Mouse (Mus musculus): ENCODE data around the gene Gm20388.

The Gm20388 gene

DNA sequence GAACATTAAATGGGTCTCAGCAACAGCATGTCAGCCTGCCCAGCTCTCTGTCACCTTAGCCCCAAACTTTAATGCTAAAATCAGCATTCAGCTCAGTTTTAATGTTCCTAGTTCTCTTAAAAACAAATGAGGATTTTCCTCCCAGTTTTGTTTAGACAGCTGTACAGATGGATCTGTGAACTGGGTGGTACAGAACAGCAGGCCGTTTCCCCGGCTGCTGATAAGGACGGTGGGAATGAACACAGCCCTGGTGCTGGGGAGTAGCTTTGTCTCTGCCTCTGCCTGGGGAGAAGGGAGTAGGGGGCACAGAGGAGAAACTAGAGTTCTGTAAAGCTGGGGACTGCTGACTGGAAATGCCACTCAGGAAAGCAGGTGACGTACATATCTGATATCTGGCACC, 3821.7 kb downstream of the Gm20388 start:
- no peak for DNase-seq (ENCODE audit: low spot score)

GRCm38 (mm10) chr8:123734486-123734885, 3823.8 kb downstream of the Gm20388 start:
- DNase-seq (ENCODE audit: low spot score) = no peak

- no peak for DNase-seq (ENCODE audit: low spot score)
Observed at GRCm38 (mm10) chr8:123736974-123737373, 3826.3 kb downstream of the Gm20388 start.

GRCm38 (mm10) chr8:123740263-123740662, 3829.6 kb downstream of the Gm20388 start:
- no peak for DNase-seq (ENCODE audit: low spot score)

GRCm38 (mm10) chr8:123741232-123741631, 3830.6 kb downstream of the Gm20388 start:
- DNase-seq (ENCODE audit: low spot score) = no peak

GRCm38 (mm10) chr8:123746488-123746887, 3835.8 kb downstream of the Gm20388 start:
- DNase-seq (ENCODE audit: low spot score) = no peak

DNA sequence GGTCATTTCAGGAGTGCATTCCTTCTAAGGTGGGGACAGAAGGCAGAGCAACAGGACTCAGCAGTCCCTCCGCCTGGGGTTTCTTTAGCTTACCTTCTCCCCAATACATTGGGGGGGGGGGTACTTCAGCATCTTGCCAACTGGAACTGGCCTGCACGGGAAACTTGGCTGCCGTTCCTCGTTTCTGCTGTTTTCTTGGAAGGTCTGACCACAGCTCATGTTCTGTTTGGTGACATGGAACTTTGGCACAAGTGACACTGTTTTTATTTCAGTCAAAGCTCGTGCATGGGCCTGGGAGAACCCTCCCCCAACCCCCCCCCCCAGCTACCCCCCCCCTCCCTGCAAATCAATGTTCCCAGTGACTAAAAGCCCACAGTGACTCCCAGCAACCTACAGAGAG, 3837.1 kb downstream of the Gm20388 start:
- peak; percentile 96 for DNase-seq (ENCODE audit: low spot score)

DNA sequence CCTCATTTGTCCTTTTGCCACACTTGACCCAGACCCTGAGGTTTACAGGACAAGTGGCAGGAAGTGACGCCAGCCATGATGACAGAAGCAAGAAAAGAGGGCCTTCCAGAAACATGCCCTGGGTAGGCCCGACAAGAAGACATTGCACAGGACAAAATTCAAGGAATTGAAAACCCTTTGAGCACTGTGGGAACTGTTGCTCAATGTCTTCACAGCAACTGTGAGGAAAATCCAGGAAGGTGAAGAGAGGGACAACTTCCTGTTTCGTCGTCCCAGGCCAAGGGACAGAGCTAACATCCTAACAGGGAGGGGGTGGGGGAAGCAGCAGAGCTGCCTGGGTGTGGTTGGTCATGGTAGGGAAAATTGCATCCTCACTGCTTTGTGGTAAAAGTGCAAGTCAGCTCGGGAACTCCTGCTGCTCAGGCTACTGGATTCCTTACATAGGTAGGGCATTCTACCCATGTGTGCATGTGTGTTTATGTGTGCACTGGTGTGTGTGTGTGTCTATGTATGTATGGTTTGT, 3839.6 kb downstream of the Gm20388 start:
- DNase-seq (ENCODE audit: low spot score) = peak; percentile 72

DNA sequence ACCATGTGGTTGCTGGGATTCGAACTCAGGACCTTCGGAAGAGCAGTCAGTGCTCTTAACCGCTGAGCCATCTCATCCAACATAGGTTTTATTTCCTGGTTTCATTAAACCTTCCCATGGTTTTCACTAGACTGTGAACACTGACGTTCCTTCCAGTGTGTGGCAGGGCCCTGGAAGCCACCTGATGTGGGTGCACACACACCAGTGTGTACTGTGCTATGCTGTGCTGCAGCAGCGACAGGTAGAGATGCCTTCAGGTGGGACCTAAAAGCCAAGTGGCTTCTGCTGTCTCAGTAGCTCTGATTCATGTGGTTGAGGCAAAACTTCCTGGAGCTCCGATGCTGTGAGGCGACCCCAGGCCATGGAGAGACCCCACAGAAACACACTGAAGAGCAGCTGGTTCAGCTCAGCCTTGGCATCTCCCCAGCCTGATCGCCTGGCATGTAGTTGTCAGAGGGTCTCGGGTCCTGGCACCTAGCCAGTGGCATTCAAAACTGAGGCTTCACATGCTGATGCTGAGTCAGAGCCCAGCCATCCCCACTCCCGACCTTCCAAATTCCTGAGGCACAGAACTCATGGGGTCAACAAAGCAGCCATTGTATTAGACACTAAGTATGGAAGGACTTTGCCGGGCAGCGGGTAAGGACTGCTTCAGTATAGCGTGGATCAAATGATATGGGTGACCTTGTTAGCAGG, 3842.3 kb downstream of the Gm20388 start:
- no peak for DNase-seq (ENCODE audit: low spot score)

GRCm38 (mm10) chr8:123753604-123754375, 3843.1 kb downstream of the Gm20388 start:
- DNase-seq (ENCODE audit: low spot score) = no peak

- no peak for DNase-seq (ENCODE audit: low spot score)
Observed at GRCm38 (mm10) chr8:123754538-123755431, 3844.1 kb downstream of the Gm20388 start.

DNA sequence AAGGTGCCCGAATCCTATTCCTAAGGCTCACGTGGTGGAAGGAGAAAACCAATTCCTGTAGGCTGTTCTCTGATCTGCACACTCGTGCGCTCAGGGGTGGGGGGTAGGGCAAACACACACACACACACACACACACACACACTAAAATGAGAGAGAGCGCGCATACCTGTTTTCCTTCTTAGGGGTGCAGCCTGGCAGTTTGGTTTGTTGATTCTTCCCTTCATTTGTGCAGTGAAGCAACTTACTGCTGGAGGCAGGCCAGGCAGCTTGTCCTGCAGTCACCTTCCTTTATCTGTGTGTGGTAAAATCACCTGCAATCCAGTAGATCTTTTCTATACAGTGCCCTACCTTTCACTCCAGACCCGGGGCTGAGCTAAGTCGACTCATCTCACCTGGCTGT, 3846.3 kb downstream of the Gm20388 start:
- no peak for DNase-seq (ENCODE audit: low spot score)

- no peak for DNase-seq (ENCODE audit: low spot score)
Observed at GRCm38 (mm10) chr8:123758935-123759334, 3848.3 kb downstream of the Gm20388 start.

- DNase-seq (ENCODE audit: low spot score) = no peak
Observed at GRCm38 (mm10) chr8:123759933-123760332, 3849.3 kb downstream of the Gm20388 start.

DNA sequence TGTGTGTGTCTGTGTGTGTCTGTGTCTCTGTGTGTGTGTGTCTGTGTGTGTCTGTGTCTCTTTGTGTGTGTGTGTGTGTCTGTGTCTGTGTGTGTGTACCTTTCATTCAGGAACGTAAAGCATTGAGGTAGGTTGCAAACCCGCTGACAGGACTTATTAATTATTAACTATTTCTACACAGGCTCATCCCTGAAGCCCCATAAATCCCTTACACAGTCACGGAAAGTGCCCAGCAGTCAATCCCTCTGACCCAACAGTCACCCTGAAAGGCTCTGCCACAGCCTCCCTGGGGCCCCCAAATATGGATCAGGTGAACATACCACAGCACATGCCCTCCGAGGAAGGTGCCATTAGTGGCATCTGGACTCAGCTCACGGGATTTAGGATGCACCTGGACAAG, 3849.9 kb downstream of the Gm20388 start:
- DNase-seq (ENCODE audit: low spot score) = no peak

- peak; percentile 97 for DNase-seq (ENCODE audit: low spot score)
Observed at GRCm38 (mm10) chr8:123761266-123761882, 3850.7 kb downstream of the Gm20388 start.

GRCm38 (mm10) chr8:123761883-123762270, 3851.2 kb downstream of the Gm20388 start:
- no peak for DNase-seq (ENCODE audit: low spot score)

- DNase-seq (ENCODE audit: low spot score) = peak; percentile 83
Observed at GRCm38 (mm10) chr8:123763355-123763754, 3852.7 kb downstream of the Gm20388 start.

DNA sequence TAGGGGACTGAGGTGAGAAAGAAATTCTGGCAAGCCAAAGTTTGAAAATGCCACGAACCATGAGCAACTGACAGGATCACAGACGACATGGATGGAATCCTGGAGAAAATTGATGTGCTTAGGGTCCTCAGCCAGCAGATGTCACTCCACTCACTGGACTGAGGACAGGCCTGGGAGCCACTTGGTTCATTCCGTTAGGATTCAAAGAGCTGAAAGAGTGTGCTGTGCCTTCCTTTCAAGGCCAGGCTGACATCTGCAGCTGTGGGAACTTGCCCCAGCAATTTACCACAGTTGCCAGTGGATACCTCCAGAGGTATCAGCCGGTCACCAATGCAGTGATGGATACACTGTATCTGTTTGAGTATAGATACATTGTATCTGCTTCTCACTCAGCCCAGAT, 3854.0 kb downstream of the Gm20388 start:
- peak; percentile 87 for DNase-seq (ENCODE audit: low spot score)

DNA sequence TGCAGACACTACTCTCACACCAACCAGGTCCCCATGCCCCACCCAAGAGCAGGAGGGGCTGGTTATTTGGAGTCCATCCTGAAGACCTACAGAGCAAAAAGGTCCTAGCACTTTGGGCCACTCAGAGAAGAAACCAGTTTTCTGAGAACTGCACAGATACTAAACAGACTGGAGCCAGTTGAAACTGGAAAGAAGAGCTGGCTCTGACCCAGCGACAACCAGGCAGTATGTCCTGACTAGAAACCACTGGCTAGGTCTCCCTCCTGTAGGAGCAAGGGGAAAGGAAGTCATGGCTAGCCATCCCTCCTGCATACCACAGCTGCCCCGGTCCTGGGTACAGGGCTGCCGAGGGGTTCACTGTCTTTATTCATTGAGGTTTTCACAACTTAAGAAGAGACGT, 3855.9 kb downstream of the Gm20388 start:
- peak; percentile 81 for DNase-seq (ENCODE audit: low spot score)

- no peak for DNase-seq (ENCODE audit: low spot score)
Observed at GRCm38 (mm10) chr8:123767874-123768273, 3857.2 kb downstream of the Gm20388 start.

All from adipocyte (in vitro differentiated cells).